Mouse (Mus musculus) erythroblast, embryonic 14.5 days (primary cell): ENCODE data around the gene Gpr155. TPM values are rescaled to one million over a fixed set of nuclear protein-coding genes. Genes with fewer than 3 reads are reported as not detected.

Experiments used
- H3K27me3 ChIP-seq: 2 replicates; pipeline ENCODE4 v1.6.1; 2012; ENCODE audit warnings: inconsistent platforms; ENCODE audit not compliant: control insufficient read depth
- H3K36me3 ChIP-seq: 2 replicates; pipeline ENCODE4 v1.6.1; 2012; ENCODE audit warnings: mild to moderate bottlenecking, inconsistent platforms; ENCODE audit not compliant: control insufficient read depth
- H3K4me1 ChIP-seq: 2 replicates; pipeline ENCODE4 v1.6.1; 2012; ENCODE audit warnings: inconsistent platforms; ENCODE audit not compliant: control insufficient read depth
- H3K4me3 ChIP-seq: replicated peaks from 2 replicates; pipeline ENCODE3; 2012; ENCODE audit warnings: moderate library complexity, mild to moderate bottlenecking, inconsistent platforms
- H3K9me3 ChIP-seq: 2 replicates; pipeline ENCODE4 v1.6.1; 2012; ENCODE audit warnings: low read length, inconsistent platforms, mixed read lengths; ENCODE audit not compliant: control insufficient read depth
- GATA1 ChIP-seq: IDR thresholded peaks from 2 replicates; pipeline ENCODE4 v1.6.1; 2012; ENCODE audit warnings: low read length, inconsistent platforms, mixed read lengths
- TAL1 ChIP-seq: IDR thresholded peaks from 3 replicates; pipeline ENCODE4 v1.6.1; 2012; ENCODE audit warnings: low read length, inconsistent platforms, mixed read lengths
- polyA plus RNA-seq: library from polyadenylated mRNA; stranded (reverse); fragments of >175 nt; gene quantifications from 2 replicates; pipeline ENCODE4 v1.2.3, GENCODE M21; 2012

The Gpr155 gene
- polyA plus RNA-seq, 1 experiment = 0.31 TPM

DNA sequence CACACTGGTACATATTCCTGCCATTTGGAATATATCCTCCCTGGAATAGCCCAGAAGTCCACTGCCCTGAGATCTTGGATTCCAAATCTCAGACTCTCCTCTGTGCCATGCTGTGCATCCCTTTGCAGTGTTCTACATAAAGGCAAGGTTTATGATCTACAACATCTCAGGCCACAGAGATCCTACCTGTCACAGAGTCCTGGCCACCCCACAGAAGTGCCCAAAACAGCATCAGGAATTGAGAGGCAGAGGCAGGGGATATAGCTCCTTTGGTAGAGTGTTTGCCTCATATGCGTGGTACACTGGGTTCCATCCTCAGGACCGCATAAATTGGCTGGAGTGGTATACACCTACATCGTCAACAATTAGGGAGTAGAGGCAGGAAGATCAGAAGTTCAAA is 8.1 kb upstream of the Gpr155 start:
- Histone ChIP-seq H3K27me3 (peaks cover 43% of the 10 kb centered on the region), H3K9me3 (no peaks in the 10 kb centered on the region), H3K4me1 (no peaks in the 10 kb centered on the region), H3K4me3 (no peak overlapping the region), H3K36me3 (no peaks in the 10 kb centered on the region)
- no peak for TF ChIP-seq GATA1

DNA sequence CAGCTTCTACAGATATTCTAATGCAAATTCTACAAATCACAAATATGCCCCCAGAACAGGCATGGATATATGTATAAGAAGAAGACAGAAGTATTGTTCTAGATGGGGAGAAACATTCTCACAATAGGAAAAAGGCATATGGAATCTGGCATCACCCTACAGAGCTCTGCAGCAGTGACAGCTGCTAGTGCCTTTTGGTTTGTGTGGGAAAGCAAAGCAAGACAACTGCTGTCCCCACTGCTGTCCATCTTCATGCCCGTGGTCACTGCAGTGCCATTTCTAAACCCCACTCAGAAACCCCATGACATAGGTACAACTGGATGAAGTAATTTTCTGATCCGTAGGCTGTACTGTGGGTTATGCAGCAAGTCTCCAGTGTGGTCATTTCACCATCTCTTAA is 6.4 kb upstream of the Gpr155 start:
- H3K36me3 ChIP-seq = no peaks in the 10 kb centered on the region
- peaks cover 34% of the 10 kb centered on the region for H3K27me3 ChIP-seq
- peaks cover 2% of the 10 kb centered on the region for H3K4me1 ChIP-seq
- H3K4me3 ChIP-seq = no peak overlapping the region
- TF ChIP-seq TAL1 = no peak
- H3K9me3 ChIP-seq = no peaks in the 10 kb centered on the region

- no peaks in the 10 kb centered on the region for H3K9me3 ChIP-seq
- peaks cover 22% of the 10 kb centered on the region for H3K4me1 ChIP-seq
- H3K36me3 ChIP-seq = no peaks in the 10 kb centered on the region
- H3K27me3 ChIP-seq = peaks cover 16% of the 10 kb centered on the region
- no peak for TF ChIP-seq GATA1
- no peak for TF ChIP-seq TAL1
- H3K4me3 ChIP-seq = no peak overlapping the region
These were observed 3.6 kb upstream of the Gpr155 start for GRCm38 (mm10) chr2:73389951-73390350.

DNA sequence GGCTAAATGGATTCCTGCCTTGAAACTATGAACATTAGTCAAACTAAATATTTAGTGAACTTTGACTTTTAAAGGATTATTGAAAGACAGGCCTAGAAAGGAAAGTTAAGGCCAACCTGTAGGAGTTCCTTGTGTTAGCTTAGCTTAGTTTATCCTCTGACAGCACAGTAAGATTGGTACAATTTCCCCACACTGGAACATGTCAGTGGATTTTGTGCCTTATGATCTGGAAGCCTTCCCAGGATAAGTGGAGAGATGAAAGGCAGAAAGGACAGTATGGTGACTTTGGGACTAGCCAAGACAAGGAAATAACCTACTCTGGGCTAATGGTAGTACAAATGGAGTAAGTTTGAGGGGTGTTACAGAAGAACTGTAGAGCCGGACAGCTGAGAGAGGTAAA is 1.4 kb upstream of the Gpr155 start:
- TF ChIP-seq TAL1 (no peak), GATA1 (no peak)
- peaks cover 4% of the 10 kb centered on the region for H3K36me3 ChIP-seq
- no peak overlapping the region for H3K4me3 ChIP-seq
- no peaks in the 10 kb centered on the region for H3K9me3 ChIP-seq
- H3K27me3 ChIP-seq = 0 out of 2 replicates have a peak, but pooled peaks cover 2% of the 10 kb centered on the region
- peaks cover 39% of the 10 kb centered on the region for H3K4me1 ChIP-seq

DNA sequence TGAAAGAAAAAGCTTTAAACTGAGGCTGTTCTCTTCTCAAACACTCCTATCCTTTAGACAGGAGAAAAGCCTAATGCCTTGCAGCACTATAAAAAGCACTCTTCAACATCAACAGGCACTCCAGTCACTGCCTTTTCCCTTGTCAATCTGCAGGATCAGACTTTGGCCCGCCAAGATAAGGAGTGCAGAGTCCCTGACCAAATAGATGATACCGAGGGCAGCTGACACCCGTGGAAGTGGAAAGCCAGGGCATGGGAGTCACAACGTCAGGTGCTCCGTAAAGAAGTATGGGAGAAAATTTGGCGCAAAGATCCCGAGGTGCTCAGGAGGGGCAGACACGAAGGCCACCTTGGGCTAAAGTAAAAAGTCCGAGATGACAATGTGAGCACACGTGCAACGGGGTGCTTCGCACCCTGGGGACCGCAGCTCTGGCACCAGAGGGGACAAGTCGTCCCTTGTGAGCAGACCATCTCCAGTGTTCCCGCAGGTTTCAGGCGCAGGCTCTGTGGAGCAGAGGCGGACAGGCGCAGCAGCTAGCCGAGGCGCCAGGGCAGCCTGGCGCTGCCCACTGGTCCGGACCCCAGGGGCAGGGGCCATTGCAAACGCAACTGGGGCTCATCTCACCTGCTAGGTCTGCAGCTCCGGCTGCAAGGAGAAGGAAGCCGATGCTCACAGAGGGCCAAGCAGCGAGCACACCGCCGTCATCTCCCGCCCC is 574 bp downstream of the Gpr155 start:
- peaks cover 42% of the 10 kb centered on the region for H3K4me1 ChIP-seq
- no peak for TF ChIP-seq TAL1
- TF ChIP-seq GATA1 = peak; percentile 78
- H3K4me3 ChIP-seq = peak overlapping the region; percentile 77
- no peaks in the 10 kb centered on the region for H3K9me3 ChIP-seq
- peaks cover 22% of the 10 kb centered on the region for H3K36me3 ChIP-seq
- H3K27me3 ChIP-seq = 0 out of 2 replicates have a peak, but pooled peaks cover 2% of the 10 kb centered on the region

GRCm38 (mm10) chr2:73385172-73385571 is 1.2 kb downstream of the Gpr155 start:
- Histone ChIP-seq H3K4me1 (peaks cover 45% of the 10 kb centered on the region), H3K9me3 (no peaks in the 10 kb centered on the region), H3K4me3 (peak overlapping the region; percentile 77), H3K27me3 (no peaks in the 10 kb centered on the region), H3K36me3 (peaks cover 29% of the 10 kb centered on the region)
- no peak for TF ChIP-seq GATA1
- no peak for TF ChIP-seq TAL1

DNA sequence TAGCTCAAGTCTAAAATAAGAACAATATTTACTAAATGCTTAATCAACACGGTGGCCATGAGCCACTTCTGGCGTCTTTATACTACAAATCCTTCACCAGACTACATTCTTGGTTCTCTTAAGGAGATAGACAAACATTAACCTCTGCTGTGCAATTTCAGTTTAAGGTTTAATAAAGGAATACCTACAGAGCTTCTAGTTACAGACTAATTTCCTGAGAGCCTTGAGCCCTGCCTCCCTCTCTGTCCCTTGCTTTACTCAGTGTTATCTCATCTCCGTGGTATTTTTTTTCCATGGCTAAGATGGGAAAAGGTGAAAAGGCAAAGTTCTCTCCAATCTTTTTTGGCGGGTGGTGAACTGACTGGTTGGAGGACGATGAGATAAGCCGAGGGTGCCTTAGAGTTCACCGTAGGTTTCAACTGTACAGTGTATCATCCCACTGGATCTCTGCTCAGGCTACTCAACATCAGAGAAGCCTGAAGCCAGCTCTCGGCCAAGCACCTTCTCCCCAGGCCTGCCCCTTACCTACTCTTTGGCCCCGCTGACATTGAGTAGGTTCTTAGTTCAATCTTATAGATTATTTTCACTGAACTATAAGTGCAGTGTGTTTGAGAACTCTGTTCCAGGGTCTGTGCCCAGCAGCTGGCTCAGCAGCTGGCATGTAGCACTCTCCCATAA is 5.9 kb downstream of the Gpr155 start:
- Histone ChIP-seq H3K4me3 (no peak overlapping the region), H3K9me3 (no peaks in the 10 kb centered on the region)
- no peak for TF ChIP-seq GATA1

DNA sequence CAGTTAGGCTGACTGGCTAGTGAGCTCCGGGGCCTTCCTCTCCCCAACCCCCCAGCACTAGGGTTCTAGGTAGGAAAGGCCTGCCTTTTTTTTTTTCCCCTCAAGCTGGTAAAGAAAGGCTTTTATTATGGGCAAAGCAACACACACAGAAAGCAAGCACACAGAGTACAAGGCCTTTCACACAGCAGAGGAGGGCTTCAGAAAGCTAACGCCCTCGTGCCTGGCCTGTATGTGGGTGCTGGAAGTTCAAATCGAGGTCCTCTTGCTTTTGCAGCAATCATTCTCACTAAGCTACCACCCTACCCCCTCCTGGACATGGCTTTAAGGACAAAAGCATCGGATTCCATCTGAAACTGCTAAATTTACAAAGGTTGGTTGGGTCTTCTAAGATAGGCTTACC is 6.7 kb downstream of the Gpr155 start:
- H3K4me1 ChIP-seq = peaks cover 22% of the 10 kb centered on the region
- H3K9me3 ChIP-seq = no peaks in the 10 kb centered on the region
- H3K4me3 ChIP-seq = no peak overlapping the region
- TF ChIP-seq TAL1 (no peak), GATA1 (no peak)
- H3K27me3 ChIP-seq = no peaks in the 10 kb centered on the region
- peaks cover 57% of the 10 kb centered on the region for H3K36me3 ChIP-seq

More for the DNA sequence above, 5.9 kb downstream of the Gpr155 start:
- Histone ChIP-seq H3K4me1 (peaks cover 27% of the 10 kb centered on the region), H3K36me3 (peaks cover 52% of the 10 kb centered on the region), H3K27me3 (no peaks in the 10 kb centered on the region)

DNA sequence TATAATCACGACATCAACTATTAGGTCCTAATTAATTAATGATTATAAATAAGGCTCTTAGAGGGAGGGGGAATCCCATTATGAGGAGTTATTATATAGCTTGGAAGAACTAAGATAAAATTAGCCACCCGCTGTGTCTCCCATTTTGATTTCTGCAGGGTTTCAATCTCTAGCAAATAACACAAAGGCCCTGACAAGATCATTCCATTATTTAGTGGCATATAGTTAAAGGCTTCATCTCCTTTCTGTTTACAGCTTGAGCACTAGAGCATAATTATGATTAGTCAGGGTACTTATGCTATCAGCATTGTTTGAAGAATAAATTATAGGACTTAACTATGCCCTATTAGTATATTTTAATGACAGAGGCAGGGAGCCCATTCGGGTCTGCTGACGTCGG is 8.0 kb downstream of the Gpr155 start:
- TF ChIP-seq TAL1 = no peak
- TF ChIP-seq GATA1 = no peak
- H3K4me1 ChIP-seq = peaks cover 15% of the 10 kb centered on the region
- H3K9me3 ChIP-seq = no peaks in the 10 kb centered on the region
- peaks cover 64% of the 10 kb centered on the region for H3K36me3 ChIP-seq
- no peak overlapping the region for H3K4me3 ChIP-seq
- no peaks in the 10 kb centered on the region for H3K27me3 ChIP-seq
